Mouse (Mus musculus) embryonic facial prominence, embryonic 11.5 days (tissue): ENCODE data around the gene Wrap53. TPM values are rescaled to one million over a fixed set of nuclear protein-coding genes. Genes with fewer than 3 reads are reported as not detected.
A peak's percentile ranks its signal among the peaks of the same experiment; 100 is the strongest.

Experiments used
- ATAC-seq: fragments of 200-750 bp; cut with Nextera tagmentation; replicated peaks from 2 replicates; pipeline ENCODE4 v1.8.0; 2017; ENCODE audit warnings: low read depth; ENCODE audit not compliant: insufficient number of reproducible peaks, low FRiP score, low TSS enrichment
- DNase-seq: peaks from one replicate; pipeline ENCODE4 v3.0.0-alpha.2; 2015; ENCODE audit warnings: low spot score
- H3K27ac ChIP-seq: fragments of 300-500 bp; sonication (generic); replicated peaks from 2 replicates; pipeline ENCODE4 v1.5.1; 2014; ENCODE audit warnings: mild to moderate bottlenecking, low read depth, low read length, control low read depth
- H3K27me3 ChIP-seq: fragments of 300-500 bp; sonication (generic); 2 replicates; pipeline ENCODE4 v1.6.1; 2014; ENCODE audit warnings: mild to moderate bottlenecking, low read length, moderate library complexity, mixed read lengths; ENCODE audit not compliant: control insufficient read depth, insufficient read depth
- H3K36me3 ChIP-seq: fragments of 300-500 bp; sonication (generic); replicated peaks from 2 replicates; pipeline ENCODE4 v1.6.1; 2014; ENCODE audit warnings: low read depth, mild to moderate bottlenecking, low read length, moderate library complexity, mixed read lengths; ENCODE audit not compliant: control insufficient read depth, insufficient read depth
- H3K4me1 ChIP-seq: fragments of 300-500 bp; sonication (generic); 2 replicates; pipeline ENCODE4 v1.6.1; 2014; ENCODE audit warnings: low read length, mixed read lengths; ENCODE audit not compliant: control insufficient read depth, insufficient read depth
- H3K4me2 ChIP-seq: fragments of 300-500 bp; sonication (generic); 2 replicates; pipeline ENCODE4 v1.6.1; 2014; ENCODE audit warnings: low read depth, mild to moderate bottlenecking, control low read depth, low read length, moderate library complexity
- H3K4me3 ChIP-seq: fragments of 300-500 bp; sonication (generic); 2 replicates; pipeline ENCODE4 v1.5.1; 2014; ENCODE audit warnings: low read depth, low read length, control low read depth
- H3K9ac ChIP-seq: fragments of 300-500 bp; sonication (generic); replicated peaks from 2 replicates; pipeline ENCODE4 v1.6.1; 2014; ENCODE audit warnings: mild to moderate bottlenecking, control low read depth, low read length
- H3K9me3 ChIP-seq: fragments of 300-500 bp; sonication (generic); replicated peaks from 2 replicates; pipeline ENCODE4 v1.6.1; 2016; ENCODE audit warnings: mild to moderate bottlenecking, low read length, inconsistent platforms, mixed read lengths; ENCODE audit not compliant: control insufficient read depth
- WGBS: fragments of 180-500 bp; shearing (Covaris S2); extraction: QIAGEN DNeasy Blood & Tissue Kit; methylation state at CpG from one replicate; pipeline ENCODE4 v1.1.7; 2014; 5-methylcytosine and 5-hydroxymethylcytosine counted together
- polyA plus RNA-seq: library from polyadenylated mRNA; unstranded; fragments of >200 nt; fragmentation: Nextera tagmentation; extraction: Ambion mirVana; gene quantifications from 2 replicates; pipeline ENCODE4 v1.2.1, GENCODE M21; 2014

The Wrap53 gene
- polyA plus RNA-seq, 1 experiment from 2014 or later = 40.2 TPM

GRCm38 (mm10) chr11:69599436-69599835 is 19.4 kb upstream of the Wrap53 start:
- ATAC-seq = no peak
- H3K27me3 ChIP-seq = peaks cover 5% of the 10 kb centered on the region
- H3K4me3 ChIP-seq = no peak overlapping the region
- 7% methylated on average over 9 of the region's 9 CpGs for WGBS
- no peak overlapping the region for H3K27ac ChIP-seq
- H3K4me2 ChIP-seq = no peak overlapping the region
- no peak for DNase-seq
- no peaks in the 10 kb centered on the region for H3K9me3 ChIP-seq
- no peaks in the 10 kb centered on the region for H3K36me3 ChIP-seq
- peaks cover 4% of the 10 kb centered on the region for H3K4me1 ChIP-seq
- no peak overlapping the region for H3K9ac ChIP-seq

DNA sequence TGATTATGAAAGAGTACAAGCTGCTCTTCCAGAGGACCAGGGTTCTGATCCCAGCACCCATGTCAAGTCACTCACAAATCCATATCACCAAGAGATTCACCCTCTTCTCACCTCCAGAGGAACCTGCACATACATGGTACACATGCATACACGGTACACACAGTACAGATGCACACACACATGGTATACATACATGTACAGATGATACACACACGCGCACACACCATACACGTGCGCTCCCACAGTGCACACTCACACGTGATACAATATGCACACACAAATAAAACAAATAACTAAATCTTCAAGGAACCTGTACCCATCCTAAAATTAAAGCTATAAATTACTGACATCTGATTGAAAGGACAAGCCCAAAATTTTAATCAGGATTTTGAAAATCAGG is 14.8 kb upstream of the Wrap53 start:
- Histone ChIP-seq H3K27ac (no peak overlapping the region), H3K27me3 (no peaks in the 10 kb centered on the region), H3K36me3 (peaks cover 8% of the 10 kb centered on the region), H3K4me1 (no peaks in the 10 kb centered on the region), H3K9ac (no peak overlapping the region), H3K4me3 (no peak overlapping the region), H3K4me2 (no peak overlapping the region), H3K9me3 (no peaks in the 10 kb centered on the region)
- ATAC-seq (no peak), DNase-seq (no peak)
- 97% methylated on average over 6 of the region's 6 CpGs for WGBS

DNA sequence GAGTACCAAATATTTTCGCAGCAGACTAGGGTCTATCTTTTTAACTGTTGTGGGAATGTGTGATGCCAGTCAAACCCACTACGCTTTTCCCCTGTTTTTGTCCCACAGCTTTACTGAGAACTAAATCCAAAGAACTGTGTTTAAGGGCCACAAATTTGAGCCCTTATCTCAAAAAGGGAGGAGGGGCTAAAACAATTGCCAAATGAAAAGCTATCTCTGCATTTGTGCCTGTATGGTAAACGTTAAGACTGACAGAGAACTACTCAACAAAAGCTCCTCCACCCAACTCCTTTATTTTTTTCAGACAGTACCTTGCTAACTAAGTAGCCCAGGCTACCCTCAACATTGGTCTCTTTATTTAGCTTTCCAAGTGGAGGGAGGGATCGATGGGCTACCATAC is 12.7 kb upstream of the Wrap53 start:
- WGBS = 94% methylated on average over 4 of the region's 4 CpGs
- Histone ChIP-seq H3K4me3 (no peak overlapping the region), H3K36me3 (peaks cover 16% of the 10 kb centered on the region), H3K4me2 (no peak overlapping the region), H3K9me3 (no peaks in the 10 kb centered on the region), H3K27me3 (no peaks in the 10 kb centered on the region), H3K4me1 (no peaks in the 10 kb centered on the region), H3K27ac (no peak overlapping the region), H3K9ac (no peak overlapping the region)
- DNase-seq (no peak), ATAC-seq (no peak)

- no peak overlapping the region for H3K4me2 ChIP-seq
- 0 out of 2 replicates have a peak, but pooled peaks have one; percentile 12 for ATAC-seq
- H3K27me3 ChIP-seq = no peaks in the 10 kb centered on the region
- peaks cover 16% of the 10 kb centered on the region for H3K36me3 ChIP-seq
- no peak overlapping the region for H3K4me3 ChIP-seq
- 83% methylated on average over 7 of the region's 7 CpGs for WGBS
- no peaks in the 10 kb centered on the region for H3K4me1 ChIP-seq
- H3K27ac ChIP-seq = no peak overlapping the region
- H3K9ac ChIP-seq = no peak overlapping the region
- no peaks in the 10 kb centered on the region for H3K9me3 ChIP-seq
- no peak for DNase-seq
Measured at GRCm38 (mm10) chr11:69591899-69592637, 12.0 kb upstream of the Wrap53 start.

DNA sequence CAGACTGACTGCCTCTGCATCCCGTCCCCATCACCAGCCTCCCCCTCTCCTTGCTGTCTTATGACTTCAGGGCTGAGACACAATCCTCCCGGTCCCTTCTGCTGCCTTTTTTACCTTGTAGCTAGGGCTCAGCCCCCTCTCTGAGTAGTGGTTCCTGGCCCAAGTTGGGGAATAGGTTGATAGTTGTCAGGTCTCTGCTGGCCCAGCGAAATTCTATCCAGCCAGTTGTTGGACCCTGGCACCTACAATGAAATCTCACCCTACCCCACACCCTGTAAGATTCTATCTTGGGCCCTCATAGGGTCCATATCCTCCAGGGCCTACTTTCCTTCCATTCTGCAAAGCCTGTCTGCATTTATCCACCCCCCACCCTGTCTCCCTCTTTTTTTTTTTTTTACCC is 11.4 kb upstream of the Wrap53 start:
- H3K27ac ChIP-seq = no peak overlapping the region
- ATAC-seq = no peak
- H3K9ac ChIP-seq = no peak overlapping the region
- 78% methylated on average over 3 of the region's 3 CpGs for WGBS
- DNase-seq = no peak
- H3K4me3 ChIP-seq = no peak overlapping the region
- H3K9me3 ChIP-seq = no peaks in the 10 kb centered on the region
- H3K4me1 ChIP-seq = no peaks in the 10 kb centered on the region
- no peaks in the 10 kb centered on the region for H3K27me3 ChIP-seq
- peaks cover 16% of the 10 kb centered on the region for H3K36me3 ChIP-seq
- no peak overlapping the region for H3K4me2 ChIP-seq

DNA sequence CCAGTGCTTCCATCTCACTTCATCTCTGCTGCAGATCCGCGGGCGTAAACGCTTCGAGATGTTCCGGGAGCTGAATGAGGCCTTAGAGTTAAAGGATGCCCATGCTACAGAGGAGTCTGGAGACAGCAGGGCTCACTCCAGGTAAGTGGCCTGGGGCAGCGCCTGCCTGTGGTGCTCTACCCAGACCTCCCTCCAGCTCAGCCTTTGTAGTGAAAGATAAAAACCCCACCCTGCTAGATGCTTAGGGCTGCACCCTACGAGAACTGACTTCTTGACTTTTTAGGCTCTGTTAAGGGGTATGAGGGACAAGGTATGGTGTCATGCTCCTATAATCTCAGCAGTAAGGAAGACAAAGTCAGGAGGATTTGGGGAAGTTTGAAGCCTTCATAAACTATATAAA is 10.6 kb upstream of the Wrap53 start:
- H3K4me3 ChIP-seq = no peak overlapping the region
- ATAC-seq (no peak), DNase-seq (no peak)
- no peak overlapping the region for H3K27ac ChIP-seq
- no peaks in the 10 kb centered on the region for H3K27me3 ChIP-seq
- WGBS = 93% methylated on average over 8 of the region's 8 CpGs
- no peak overlapping the region for H3K9ac ChIP-seq
- peaks cover 16% of the 10 kb centered on the region for H3K36me3 ChIP-seq
- no peaks in the 10 kb centered on the region for H3K9me3 ChIP-seq
- H3K4me1 ChIP-seq = no peaks in the 10 kb centered on the region
- H3K4me2 ChIP-seq = no peak overlapping the region

- H3K4me3 ChIP-seq = no peak overlapping the region
- ATAC-seq = no peak
- H3K4me1 ChIP-seq = no peaks in the 10 kb centered on the region
- peaks cover 16% of the 10 kb centered on the region for H3K36me3 ChIP-seq
- H3K4me2 ChIP-seq = no peak overlapping the region
- DNase-seq = no peak
- no peak overlapping the region for H3K9ac ChIP-seq
- H3K27ac ChIP-seq = no peak overlapping the region
- H3K27me3 ChIP-seq = no peaks in the 10 kb centered on the region
- 91% methylated on average over 22 of the region's 22 CpGs for WGBS
- H3K9me3 ChIP-seq = no peaks in the 10 kb centered on the region
Measured at GRCm38 (mm10) chr11:69589207-69589834, 9.3 kb upstream of the Wrap53 start.

DNA sequence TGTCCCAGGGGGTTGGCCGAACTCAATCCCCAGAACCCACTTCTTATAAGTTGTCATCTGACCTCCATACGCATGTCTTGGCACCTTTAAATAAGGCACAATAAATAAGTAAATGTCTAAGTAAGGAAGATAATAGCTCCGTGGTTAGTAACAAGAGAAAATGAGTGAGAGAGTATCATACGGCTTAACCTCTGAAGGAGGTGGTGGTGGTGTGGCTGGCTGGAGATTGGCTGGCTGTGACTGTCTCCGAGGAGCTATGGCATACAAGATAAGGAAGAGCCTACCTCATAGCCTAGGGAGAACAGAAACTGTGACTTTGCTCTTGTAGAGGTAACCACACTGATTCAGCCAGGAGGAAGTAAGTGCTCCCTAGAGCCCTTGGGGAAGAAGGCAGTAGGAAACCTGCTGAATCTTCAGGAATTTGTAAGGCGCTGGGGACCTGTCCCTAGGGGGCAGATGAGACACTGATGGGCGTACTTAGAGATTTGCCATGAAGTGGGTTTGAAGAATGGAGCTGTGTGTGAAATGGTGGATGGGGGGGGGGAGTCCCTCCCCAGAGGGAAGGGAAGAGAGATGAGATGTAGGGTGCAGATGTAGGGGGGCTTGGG is 5.8 kb upstream of the Wrap53 start:
- H3K4me2 ChIP-seq = no peak overlapping the region
- H3K9ac ChIP-seq = no peak overlapping the region
- no peaks in the 10 kb centered on the region for H3K9me3 ChIP-seq
- H3K4me1 ChIP-seq = no peaks in the 10 kb centered on the region
- no peak overlapping the region for H3K4me3 ChIP-seq
- no peak overlapping the region for H3K27ac ChIP-seq
- ATAC-seq = no peak
- 80% methylated on average over 7 of the region's 7 CpGs for WGBS
- H3K36me3 ChIP-seq = peaks cover 10% of the 10 kb centered on the region
- no peak for DNase-seq
- no peaks in the 10 kb centered on the region for H3K27me3 ChIP-seq
